Mouse (Mus musculus): ENCODE measurements around the gene Naa30.

DNA sequence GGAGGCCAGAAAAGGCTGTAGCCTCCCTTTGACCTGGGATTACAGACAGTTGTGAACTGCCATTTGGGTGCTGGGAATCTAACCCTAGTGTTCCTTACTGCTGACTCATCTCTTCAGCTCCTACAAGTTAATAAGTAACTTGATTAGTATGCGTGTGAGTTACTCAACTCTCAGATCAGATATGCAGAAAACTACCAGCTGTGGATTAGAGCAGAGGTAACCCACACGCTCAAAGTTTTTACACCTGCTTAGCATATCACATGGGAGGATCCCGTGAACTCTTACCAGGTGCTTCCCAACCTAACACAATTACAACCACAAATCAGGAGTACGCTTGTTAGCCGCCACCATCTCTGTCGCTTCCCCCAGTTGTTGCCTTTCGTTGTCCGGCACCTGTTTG, 740 bp upstream of the Naa30 start:
- TF ChIP-seq CTCF (IDR thresholded peaks at IDR 0.05; ENCODE audit: extremely low read depth, insufficient read depth, low read length) (no peak), POLR2A (IDR thresholded peaks at IDR 0.05; ENCODE audit: extremely low read depth, insufficient read depth, low read length) (no peak)

Data from cortical plate, adult 2 months (tissue).